Mouse (Mus musculus) embryonic stem cell, embryonic (primary cell): ENCODE results near the gene Mall.

ENCODE experiments used
- CTCF ChIA-PET, 4 experiments: fragments of 300-600 bp in 2 of 4; fragments of 350-600 bp in 2 of 4; sonication (Branson Sonifier 250); formaldehyde crosslinking; loops; one replicate each; lab custom pipeline; 2022; ENCODE audit warnings: inconsistent platforms in 2 of 4; lab: Charles Lee
- POLR2A ChIA-PET, 4 experiments: fragments of 300-600 bp in 2 of 4; fragments of 350-600 bp in 2 of 4; sonication (Branson Sonifier 250); formaldehyde crosslinking; loops; one replicate each; lab custom pipeline; 2022; ENCODE audit warnings: antibody characterized with exemption in 4 of 4, inconsistent platforms in 1 of 4; lab: Charles Lee

The Mall gene

GRCm38 (mm10) chr2:127729671-127730070, at the start of gene Mall:
Gene Mall (minus strand): TSS chr2:127729932.
- ChIA-PET CTCF (interaction anchor here in 3 of 4 experiments (0.8 to 1.3 kb wide), 4 partner anchors 25 to 171 kb away, joined by 3 to 4 read pairs (median 3); no protein-coding TSS in a partner anchor), POLR2A (interaction anchor here in 3 of 4 experiments (0.5 to 1.4 kb wide), 9 partner anchors 14 to 460 kb away, joined by 3 to 8 read pairs (median 3); partner anchors contain the start of genes Dusp2 (in 1 of the 3) and Mtln (in 1 of the 3))

DNA sequence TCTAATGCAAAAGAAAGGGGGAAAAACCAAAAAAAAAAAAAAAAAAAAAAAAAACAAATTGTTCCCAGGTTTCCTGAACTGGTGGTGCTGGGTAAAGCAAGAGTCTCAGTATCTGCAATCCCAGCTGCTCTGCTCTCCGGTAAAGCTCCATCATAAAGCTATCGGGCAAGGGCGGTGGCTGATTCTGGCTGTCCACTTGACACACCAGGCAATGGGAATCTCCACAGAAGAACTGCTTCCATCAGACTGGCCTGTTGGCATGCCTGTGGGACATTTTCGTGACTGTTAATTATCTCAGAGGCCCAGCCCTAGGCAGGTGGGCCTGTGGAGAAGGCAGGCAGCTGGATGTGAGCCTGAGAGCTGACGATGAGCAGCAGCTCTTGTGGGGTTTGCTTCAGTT, 48.7 kb upstream of the Mall start:
- POLR2A ChIA-PET, result interaction anchor here in 1 of 4 experiments (0.6 kb wide), 1 partner anchor 10 kb away, joined by 8 read pairs; the partner anchor contains the start of gene Nphp1

GRCm38 (mm10) chr2:127775013-127775412, 45.3 kb upstream of the Mall start:
- ChIA-PET CTCF (interaction anchor here in 1 of 4 experiments (0.6 to 0.9 kb wide), 2 partner anchors 71 to 648 kb away, joined by 3 read pairs; no protein-coding TSS in a partner anchor), POLR2A (interaction anchor here in 1 of 4 experiments (1.0 to 2.4 kb wide), 3 partner anchors 17 to 28 kb away, joined by 4 to 9 read pairs (median 4); partner anchors contain the start of gene Mtln)

More for the DNA sequence above, 48.7 kb upstream of the Mall start:
- CTCF ChIA-PET, result interaction anchor here in 1 of 4 experiments (0.7 kb wide), 1 partner anchor 271 kb away, joined by 3 read pairs; no protein-coding TSS in a partner anchor

DNA sequence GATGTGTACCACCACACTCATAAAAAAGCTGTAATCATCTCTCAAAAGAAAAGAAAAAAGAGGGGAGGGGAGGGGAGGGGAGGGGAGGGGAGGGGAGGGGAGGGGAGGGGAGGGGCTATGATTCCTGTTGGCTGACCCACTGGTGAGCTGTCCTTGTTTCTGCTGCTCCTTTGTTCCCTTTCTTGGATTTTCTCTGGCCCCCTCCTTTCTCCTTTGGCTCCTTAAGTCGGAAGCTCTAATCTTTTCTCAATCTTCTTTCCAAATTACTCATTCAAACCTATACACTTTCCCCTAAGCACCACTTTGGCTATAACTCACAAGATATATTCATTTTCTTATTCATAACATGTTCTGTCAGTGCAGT, 44.8 kb upstream of the Mall start:
- CTCF ChIA-PET, result interaction anchor here in 1 of 4 experiments (0.6 to 0.9 kb wide), 2 partner anchors 71 to 648 kb away, joined by 3 read pairs; no protein-coding TSS in a partner anchor

GRCm38 (mm10) chr2:127773938-127774577, 44.3 kb upstream of the Mall start:
- POLR2A ChIA-PET, result interaction anchor here in 2 of 4 experiments (0.6 to 2.4 kb wide), 7 partner anchors 13 to 409 kb away, joined by 3 to 9 read pairs (median 4); partner anchors contain the start of genes Mtln (in 2 of the 2) and Bub1 (in 1 of the 2)
- CTCF ChIA-PET, result interaction anchor here in 1 of 4 experiments (0.9 kb wide), 1 partner anchor 649 kb away, joined by 3 read pairs; no protein-coding TSS in a partner anchor

More for the DNA sequence above, 44.8 kb upstream of the Mall start:
- POLR2A ChIA-PET, result interaction anchor here in 1 of 4 experiments (0.6 to 2.4 kb wide), 5 partner anchors 12 to 57 kb away, joined by 3 to 9 read pairs (median 4); partner anchors contain the start of genes Bub1 and Mtln

GRCm38 (mm10) chr2:127761587-127761986, 31.9 kb upstream of the Mall start:
- POLR2A ChIA-PET, result no interaction called here
- CTCF ChIA-PET, result interaction anchor here in 1 of 4 experiments (1.0 kb wide), 1 partner anchor 84 kb away, joined by 3 read pairs; no protein-coding TSS in a partner anchor

DNA sequence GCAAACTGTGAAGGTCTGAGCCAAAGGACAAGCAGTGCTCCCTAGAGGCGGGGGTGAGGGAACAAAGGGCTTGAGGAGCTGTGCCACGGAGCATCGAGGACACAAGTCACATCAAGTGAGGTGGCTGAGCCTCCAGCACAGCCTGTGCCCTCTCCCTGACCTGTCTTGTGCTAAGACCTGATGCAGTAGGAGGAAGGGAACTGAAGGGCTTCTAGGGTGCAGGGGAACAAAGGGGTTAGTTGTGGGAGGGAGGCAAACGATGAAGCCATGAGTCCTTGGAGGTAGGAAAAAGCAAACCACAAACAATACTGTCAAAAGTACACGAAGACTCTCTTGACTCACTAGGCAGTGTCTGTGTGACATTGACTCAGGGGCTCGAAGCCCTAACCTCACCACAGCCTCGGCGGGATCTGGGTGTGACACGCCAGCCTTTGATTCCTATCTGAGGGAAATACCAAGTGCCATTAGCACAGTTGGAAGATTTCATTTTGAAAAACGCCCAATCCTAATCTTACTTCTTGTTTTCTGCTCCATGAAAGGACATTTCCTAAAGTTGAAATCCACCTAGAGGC, 30.8 kb upstream of the Mall start:
- CTCF ChIA-PET, result interaction anchor here in 1 of 4 experiments (1.0 kb wide), 1 partner anchor 85 kb away, joined by 3 read pairs; no protein-coding TSS in a partner anchor
- POLR2A ChIA-PET, result no interaction called here

- ChIA-PET POLR2A (no interaction called here), CTCF (no interaction called here)
These were observed 30.3 kb upstream of the Mall start for GRCm38 (mm10) chr2:127760014-127760413.

DNA sequence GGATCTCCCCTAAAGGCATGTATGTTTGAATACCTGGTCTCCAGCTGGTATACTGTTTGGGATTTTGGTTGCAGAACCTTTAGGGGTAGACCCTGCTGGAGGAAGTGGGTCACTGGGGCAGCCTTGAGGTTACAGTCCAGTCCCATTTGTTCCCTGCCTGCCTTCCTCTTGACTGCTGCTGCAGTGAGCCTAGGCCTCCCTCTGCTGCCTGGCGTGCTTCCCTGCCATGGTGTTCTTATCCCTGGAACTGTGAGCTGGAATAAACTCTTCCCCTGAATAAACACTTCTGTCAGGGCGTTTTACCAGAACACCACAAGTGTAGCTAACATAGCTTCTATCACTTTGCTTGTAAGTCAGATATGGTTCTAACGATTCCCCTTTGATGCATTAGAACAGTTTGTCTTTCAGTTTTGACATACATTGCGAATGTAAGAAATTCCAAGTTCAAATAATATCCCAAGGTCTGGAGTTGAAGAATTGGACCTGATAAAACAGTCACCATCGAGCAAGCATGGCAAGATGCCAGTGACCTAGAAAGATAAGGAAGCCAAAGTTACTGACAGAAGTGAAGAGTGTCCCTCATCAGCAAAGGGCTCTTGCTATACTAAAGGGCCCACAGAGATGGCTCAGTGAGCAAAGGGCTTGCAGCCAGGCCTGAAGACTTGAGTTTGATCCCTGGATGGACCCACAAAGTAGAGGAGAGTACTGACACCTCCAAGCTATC, 29.6 kb upstream of the Mall start:
- ChIA-PET POLR2A (interaction anchor here in 1 of 4 experiments (0.9 kb wide), 1 partner anchor 11 kb away, joined by 3 read pairs; no protein-coding TSS in a partner anchor), CTCF (no interaction called here)

DNA sequence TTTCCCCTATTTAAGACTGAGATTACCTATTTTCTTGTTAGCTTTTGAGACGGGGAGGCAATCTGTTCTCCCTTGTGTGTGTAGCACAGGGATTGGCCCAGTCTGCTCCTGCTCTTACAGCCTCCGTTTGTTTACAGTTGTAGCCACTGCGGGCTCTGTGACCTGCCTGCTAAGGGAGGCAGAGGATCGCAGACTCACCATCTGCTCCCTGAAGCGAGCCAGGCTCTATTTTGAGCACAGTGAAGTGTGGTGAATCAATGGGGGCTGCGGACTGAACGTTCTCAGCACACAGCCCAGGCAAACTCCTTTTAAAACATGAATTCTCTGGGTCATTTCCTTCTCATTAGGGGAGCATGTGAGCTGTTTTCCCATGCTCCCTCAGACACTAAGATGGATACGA, 27.4 kb upstream of the Mall start:
- POLR2A ChIA-PET, result interaction anchor here in 1 of 4 experiments (1.0 kb wide), 1 partner anchor 17 kb away, joined by 4 read pairs; no protein-coding TSS in a partner anchor
- CTCF ChIA-PET, result interaction anchor here in 2 of 4 experiments (0.7 to 1.0 kb wide), 2 partner anchors 12 to 73 kb away, joined by 3 read pairs; no protein-coding TSS in a partner anchor

DNA sequence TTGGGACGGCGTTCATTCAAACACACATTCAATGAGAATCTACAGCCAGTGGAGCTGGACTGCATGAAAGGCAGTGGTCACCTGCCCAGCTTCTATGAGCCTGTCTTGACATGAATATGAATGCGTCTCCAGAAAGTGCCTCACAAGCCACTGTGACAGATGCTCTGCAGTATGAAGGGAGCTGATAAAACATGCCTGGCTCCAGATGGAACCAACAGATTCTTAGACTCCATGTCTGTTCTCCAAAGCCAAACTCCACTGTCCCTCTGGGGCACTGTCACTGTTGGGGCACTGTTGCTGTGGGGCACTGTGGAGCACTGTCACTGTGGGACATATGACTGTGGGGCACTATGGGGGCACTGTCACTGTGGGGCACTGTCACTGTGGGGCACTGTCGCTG, 24.4 kb upstream of the Mall start:
- CTCF ChIA-PET, result interaction anchor here in 1 of 4 experiments (0.9 kb wide), 1 partner anchor 25 kb away, joined by 3 read pairs; no protein-coding TSS in a partner anchor

GRCm38 (mm10) chr2:127751849-127752610, 22.3 kb upstream of the Mall start:
- POLR2A ChIA-PET, result interaction anchor here in 1 of 4 experiments (0.5 kb wide), 1 partner anchor 280 kb away, joined by 4 read pairs; no protein-coding TSS in a partner anchor
- CTCF ChIA-PET, result interaction anchor here in 2 of 4 experiments (0.6 to 0.7 kb wide), 2 partner anchors 37 to 85 kb away, joined by 3 to 4 read pairs; no protein-coding TSS in a partner anchor

More for the DNA sequence above, 24.4 kb upstream of the Mall start:
- POLR2A ChIA-PET, result no interaction called here

- CTCF ChIA-PET, result no interaction called here
- POLR2A ChIA-PET, result no interaction called here
These were observed 19.6 kb upstream of the Mall start for GRCm38 (mm10) chr2:127749376-127749775.

GRCm38 (mm10) chr2:127748316-127748715, 18.6 kb upstream of the Mall start:
- CTCF ChIA-PET, result no interaction called here
- POLR2A ChIA-PET, result interaction anchor here in 1 of 4 experiments (0.7 to 1.3 kb wide), 2 partner anchors 11 to 355 kb away, joined by 3 read pairs; no protein-coding TSS in a partner anchor

DNA sequence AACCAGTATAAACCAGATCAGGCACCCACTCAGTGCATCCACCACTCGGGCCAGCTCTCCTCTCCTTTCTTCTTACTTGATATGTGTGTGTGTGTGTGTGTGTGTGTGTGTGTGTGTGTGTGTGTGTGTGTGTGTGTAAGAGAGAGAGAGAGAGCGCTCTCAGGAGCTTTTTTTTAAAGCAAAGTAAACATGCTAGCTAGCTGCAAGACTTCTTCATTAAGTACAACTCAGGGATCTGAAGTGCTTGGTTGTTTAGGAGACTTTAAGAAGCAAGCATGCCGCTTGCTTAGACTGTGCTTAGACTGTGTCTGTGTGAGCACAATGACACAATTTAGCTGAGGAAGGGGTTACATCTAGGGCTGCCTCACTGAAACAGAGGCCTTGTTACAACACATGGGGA, 12.9 kb upstream of the Mall start:
- CTCF ChIA-PET, result interaction anchor here in 2 of 4 experiments (0.6 to 0.7 kb wide), 2 partner anchors 24 to 192 kb away, joined by 3 read pairs; no protein-coding TSS in a partner anchor
- POLR2A ChIA-PET, result interaction anchor here in 1 of 4 experiments (0.9 kb wide), 1 partner anchor 8 kb away, joined by 3 read pairs; no protein-coding TSS in a partner anchor

DNA sequence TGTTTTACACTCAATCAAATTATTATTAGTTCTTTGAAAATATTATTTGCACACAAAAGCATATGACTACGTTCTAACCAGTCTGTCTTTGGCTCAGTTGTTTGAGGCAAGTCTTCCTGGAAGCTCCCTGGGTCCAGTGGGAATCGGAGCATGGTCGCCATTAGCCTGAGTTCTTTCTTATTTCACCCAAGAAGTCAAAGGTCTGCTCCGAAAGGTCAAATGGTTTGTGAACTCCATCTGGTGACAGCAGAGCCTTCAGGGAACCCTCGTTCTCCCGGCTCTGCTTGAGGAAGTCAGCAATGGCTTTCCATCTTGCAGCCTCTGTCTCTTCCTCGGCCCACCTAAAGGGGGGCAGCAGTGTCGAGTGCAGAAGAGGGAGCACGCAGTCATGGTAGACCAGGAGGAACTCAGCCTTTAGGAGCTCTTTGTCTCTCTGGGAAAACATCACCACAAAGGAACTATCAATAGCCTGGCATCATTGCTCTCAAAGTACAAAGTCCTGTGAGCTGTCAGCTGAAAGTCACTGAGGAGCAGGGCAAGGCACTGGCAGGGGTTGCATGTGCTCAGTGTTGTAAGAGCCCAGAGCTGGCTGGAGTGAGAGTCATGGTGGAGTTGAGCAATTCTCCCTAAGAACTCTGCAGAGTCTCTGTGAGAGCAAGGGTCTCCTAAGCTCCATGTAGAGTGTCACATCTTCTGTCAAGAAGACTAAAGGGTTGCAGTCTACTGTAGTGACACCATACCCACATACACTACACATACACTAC, 11.2 kb upstream of the Mall start:
- ChIA-PET POLR2A (interaction anchor here in 1 of 4 experiments (0.6 kb wide), 1 partner anchor 48 kb away, joined by 4 read pairs; the partner anchor contains the start of gene Nphp1), CTCF (no interaction called here)
